Mouse (Mus musculus): ENCODE results near the gene Tmem184b. TPM values are rescaled to one million over a fixed set of nuclear protein-coding genes. Genes with fewer than 3 reads are reported as not detected.

The Tmem184b gene
- total and polyA plus RNA-seq, 3 experiments, result 38.7 to 83.1 (median 42.9) TPM

- intact Hi-C loops (cut with DNase I), result no loop called here
- H3K4me3 ChIP-seq, result no peak overlapping the region
- H3K79me2 ChIP-seq (replicated peaks; ENCODE audit: control insufficient read depth, insufficient read depth, low read length), result peaks cover 17% of the 10 kb centered on the region
- H3K27ac ChIP-seq, result no peak overlapping the region
- TF ChIP-seq EP300 (IDR thresholded peaks at IDR 0.05; ENCODE audit: insufficient read depth, low read depth, low read length), result no peak
- no peak for TF ChIP-seq CTCF (IDR thresholded peaks at IDR 0.05)
- TF ChIP-seq POLR2A (IDR thresholded peaks at IDR 0.05; ENCODE audit: insufficient read depth, low read depth, low read length), result no peak
- DNase-seq, result no peak
- peaks cover 56% of the 10 kb centered on the region for H3K4me1 ChIP-seq (ENCODE audit: control insufficient read depth, insufficient read depth, low read length)
- H3K36me3 ChIP-seq (ENCODE audit: control insufficient read depth, insufficient read depth, low read length), result peaks cover 8% of the 10 kb centered on the region; the same call in 1 of the 2 replicates
- no peaks in the 10 kb centered on the region for H3K27me3 ChIP-seq (ENCODE audit: control insufficient read depth, insufficient read depth, low read length)
- no peak overlapping the region for H3K9ac ChIP-seq (ENCODE audit: low read depth, low read length)
- 89% methylated on average over 6 of the region's 6 CpGs for WGBS
These were observed 10.3 kb downstream of the Tmem184b start for GRCm38 (mm10) chr15:79393101-79393500.

GRCm38 (mm10) chr15:79392527-79392926, 10.8 kb downstream of the Tmem184b start:
- WGBS, result 72% methylated on average over 5 of the region's 5 CpGs
- no peak overlapping the region for H3K4me3 ChIP-seq
- DNase-seq, result no peak
- H3K4me1 ChIP-seq (ENCODE audit: control insufficient read depth, insufficient read depth, low read length), result peaks cover 60% of the 10 kb centered on the region
- TF ChIP-seq CTCF (IDR thresholded peaks at IDR 0.05) (no peak), EP300 (IDR thresholded peaks at IDR 0.05; ENCODE audit: insufficient read depth, low read depth, low read length) (no peak), POLR2A (IDR thresholded peaks at IDR 0.05; ENCODE audit: insufficient read depth, low read depth, low read length) (no peak)
- H3K27ac ChIP-seq, result peak overlapping the region; percentile 71
- intact Hi-C loops (cut with DNase I), result no loop called here
- no peaks in the 10 kb centered on the region for H3K27me3 ChIP-seq (ENCODE audit: control insufficient read depth, insufficient read depth, low read length)
- H3K79me2 ChIP-seq (replicated peaks; ENCODE audit: control insufficient read depth, insufficient read depth, low read length), result peaks cover 17% of the 10 kb centered on the region
- peaks cover 8% of the 10 kb centered on the region for H3K36me3 ChIP-seq (ENCODE audit: control insufficient read depth, insufficient read depth, low read length)
- no peak overlapping the region for H3K9ac ChIP-seq (ENCODE audit: low read depth, low read length)

- peaks cover 19% of the 10 kb centered on the region for H3K79me2 ChIP-seq (replicated peaks; ENCODE audit: control insufficient read depth, insufficient read depth, low read length)
- TF ChIP-seq POLR2A (IDR thresholded peaks at IDR 0.05; ENCODE audit: insufficient read depth, low read depth, low read length), result no peak
- TF ChIP-seq CTCF (IDR thresholded peaks at IDR 0.05), result no peak; the same call in 1 of the 2 replicates
- peak; percentile 66 for TF ChIP-seq EP300 (IDR thresholded peaks at IDR 0.05; ENCODE audit: insufficient read depth, low read depth, low read length)
- no peak overlapping the region for H3K4me3 ChIP-seq
- 2% methylated on average over 7 of the region's 7 CpGs for WGBS
- H3K27ac ChIP-seq, result peak overlapping the region; percentile 71
- DNase-seq, result peak; percentile 78 to 86
- intact Hi-C loops (cut with DNase I), result no loop called here
- peaks cover 61% of the 10 kb centered on the region for H3K4me1 ChIP-seq (ENCODE audit: control insufficient read depth, insufficient read depth, low read length)
- H3K36me3 ChIP-seq (ENCODE audit: control insufficient read depth, insufficient read depth, low read length), result peaks cover 8% of the 10 kb centered on the region
- H3K9ac ChIP-seq (ENCODE audit: low read depth, low read length), result no peak overlapping the region
- no peaks in the 10 kb centered on the region for H3K27me3 ChIP-seq (ENCODE audit: control insufficient read depth, insufficient read depth, low read length)
These were observed 11.8 kb downstream of the Tmem184b start for GRCm38 (mm10) chr15:79391447-79392093.

GRCm38 (mm10) chr15:79390434-79390833, 12.9 kb downstream of the Tmem184b start:
- Histone ChIP-seq H3K4me3 (no peak overlapping the region), H3K36me3 (ENCODE audit: control insufficient read depth, insufficient read depth, low read length) (peaks cover 8% of the 10 kb centered on the region), H3K27ac (peak overlapping the region; percentile 43), H3K79me2 (replicated peaks; ENCODE audit: control insufficient read depth, insufficient read depth, low read length) (peaks cover 19% of the 10 kb centered on the region), H3K4me1 (ENCODE audit: control insufficient read depth, insufficient read depth, low read length) (peaks cover 66% of the 10 kb centered on the region), H3K27me3 (ENCODE audit: control insufficient read depth, insufficient read depth, low read length) (no peaks in the 10 kb centered on the region), H3K9ac (ENCODE audit: low read depth, low read length) (no peak overlapping the region)
- TF ChIP-seq EP300 (IDR thresholded peaks at IDR 0.05; ENCODE audit: insufficient read depth, low read depth, low read length) (no peak), POLR2A (IDR thresholded peaks at IDR 0.05; ENCODE audit: insufficient read depth, low read depth, low read length) (no peak), CTCF (IDR thresholded peaks at IDR 0.05) (no peak)
- 37% methylated on average over 6 of the region's 6 CpGs for WGBS
- peak in 1 of 2 experiments; percentile 49 for DNase-seq
- intact Hi-C loops (cut with DNase I), result no loop called here

- H3K4me3 ChIP-seq, result no peak overlapping the region
- no peak for DNase-seq
- peaks cover 55% of the 10 kb centered on the region for H3K4me1 ChIP-seq (ENCODE audit: control insufficient read depth, insufficient read depth, low read length)
- intact Hi-C loops (cut with DNase I), result no loop called here
- TF ChIP-seq EP300 (IDR thresholded peaks at IDR 0.05; ENCODE audit: insufficient read depth, low read depth, low read length) (no peak), POLR2A (IDR thresholded peaks at IDR 0.05; ENCODE audit: insufficient read depth, low read depth, low read length) (no peak), CTCF (IDR thresholded peaks at IDR 0.05) (no peak)
- WGBS, result 70% methylated on average over 6 of the region's 6 CpGs
- H3K27ac ChIP-seq, result no peak overlapping the region
- peaks cover 8% of the 10 kb centered on the region for H3K36me3 ChIP-seq (ENCODE audit: control insufficient read depth, insufficient read depth, low read length)
- H3K9ac ChIP-seq (ENCODE audit: low read depth, low read length), result no peak overlapping the region
- H3K27me3 ChIP-seq (ENCODE audit: control insufficient read depth, insufficient read depth, low read length), result no peaks in the 10 kb centered on the region
- peaks cover 20% of the 10 kb centered on the region for H3K79me2 ChIP-seq (replicated peaks; ENCODE audit: control insufficient read depth, insufficient read depth, low read length)
These were observed 15.2 kb downstream of the Tmem184b start for GRCm38 (mm10) chr15:79388171-79388570.

GRCm38 (mm10) chr15:79387611-79388010, 15.8 kb downstream of the Tmem184b start:
- Histone ChIP-seq H3K27me3 (ENCODE audit: control insufficient read depth, insufficient read depth, low read length) (no peaks in the 10 kb centered on the region), H3K27ac (peak overlapping the region; percentile 41)
- 59% methylated on average over 7 of the region's 7 CpGs for WGBS

More at GRCm38 (mm10) chr15:79387611-79388010, 15.8 kb downstream of the Tmem184b start:
- TF ChIP-seq EP300 (IDR thresholded peaks at IDR 0.05; ENCODE audit: insufficient read depth, low read depth, low read length) (no peak), POLR2A (IDR thresholded peaks at IDR 0.05; ENCODE audit: insufficient read depth, low read depth, low read length) (no peak), CTCF (IDR thresholded peaks at IDR 0.05) (no peak)
- Histone ChIP-seq H3K4me3 (no peak overlapping the region), H3K79me2 (replicated peaks; ENCODE audit: control insufficient read depth, insufficient read depth, low read length) (peaks cover 17% of the 10 kb centered on the region), H3K9ac (ENCODE audit: low read depth, low read length) (no peak overlapping the region), H3K36me3 (ENCODE audit: control insufficient read depth, insufficient read depth, low read length) (peaks cover 8% of the 10 kb centered on the region), H3K4me1 (ENCODE audit: control insufficient read depth, insufficient read depth, low read length) (peaks cover 50% of the 10 kb centered on the region)
- intact Hi-C loops (cut with DNase I), result no loop called here
- DNase-seq, result no peak

Measured in heart, adult 2 months (tissue).